Mouse (Mus musculus): ENCODE measurements around the gene Rnf227. TPM values are rescaled to one million over a fixed set of nuclear protein-coding genes. Genes with fewer than 3 reads are reported as not detected.

Rnf227 gene
- polyA plus RNA-seq, 1 experiment from 2014 or later: 6.6 TPM

GRCm38 (mm10) chr11:69357690-69358089, 17.4 kb downstream of the Rnf227 start:
- 88% methylated on average over 12 of the region's 12 CpGs for WGBS
- H3K36me3 ChIP-seq (ENCODE audit: control insufficient read depth, insufficient read depth, low read length): peaks cover 97% of the 10 kb centered on the region

GRCm38 (mm10) chr11:69362021-69362420, 21.8 kb downstream of the Rnf227 start:
- H3K9me3 ChIP-seq (ENCODE audit: control insufficient read depth, low read length): no peaks in the 10 kb centered on the region
- H3K4me2 ChIP-seq (ENCODE audit: low read length): no peak overlapping the region
- H3K4me3 ChIP-seq (ENCODE audit: control insufficient read depth in 1 of 2, insufficient read depth in 1 of 2, low read depth in 1 of 2, low read length in 2 of 2): no peak overlapping the region
- no peak overlapping the region for H3K9ac ChIP-seq (ENCODE audit: low read length)
- peaks cover 69% of the 10 kb centered on the region for H3K36me3 ChIP-seq (ENCODE audit: control insufficient read depth, insufficient read depth, low read length)
- H3K27ac ChIP-seq (replicated peaks in 1 of 2; ENCODE audit: control insufficient read depth in 1 of 2, insufficient read depth in 1 of 2, low read depth in 2 of 2, low read length in 2 of 2): no peak overlapping the region
- H3K27me3 ChIP-seq (ENCODE audit: control insufficient read depth, insufficient read depth, low read length): no peaks in the 10 kb centered on the region
- WGBS: 82% methylated on average over 7 of the region's 7 CpGs
- no peak for ATAC-seq (ENCODE audit: insufficient number of reproducible peaks, insufficient read depth, low FRiP score, low read depth)
- H3K4me1 ChIP-seq (ENCODE audit: control insufficient read depth in 2 of 2, insufficient read depth in 2 of 2, low read length in 2 of 2): peaks cover 20% of the 10 kb centered on the region in 2 experiments

More at GRCm38 (mm10) chr11:69357690-69358089, 17.4 kb downstream of the Rnf227 start:
- no peak for ATAC-seq (ENCODE audit: insufficient number of reproducible peaks, insufficient read depth, low FRiP score, low read depth)
- Histone ChIP-seq H3K4me3 (ENCODE audit: control insufficient read depth in 1 of 2, insufficient read depth in 1 of 2, low read depth in 1 of 2, low read length in 2 of 2) (no peak overlapping the region), H3K9ac (ENCODE audit: low read length) (no peak overlapping the region), H3K27ac (replicated peaks in 1 of 2; ENCODE audit: control insufficient read depth in 1 of 2, insufficient read depth in 1 of 2, low read depth in 2 of 2, low read length in 2 of 2) (no peak overlapping the region), H3K4me1 (ENCODE audit: control insufficient read depth in 2 of 2, insufficient read depth in 2 of 2, low read length in 2 of 2) (no peaks in the 10 kb centered on the region), H3K9me3 (ENCODE audit: control insufficient read depth, low read length) (no peaks in the 10 kb centered on the region), H3K4me2 (ENCODE audit: low read length) (no peak overlapping the region), H3K27me3 (ENCODE audit: control insufficient read depth, insufficient read depth, low read length) (no peaks in the 10 kb centered on the region)

GRCm38 (mm10) chr11:69362479-69362878, 22.2 kb downstream of the Rnf227 start:
- Histone ChIP-seq H3K27me3 (ENCODE audit: control insufficient read depth, insufficient read depth, low read length) (no peaks in the 10 kb centered on the region), H3K36me3 (ENCODE audit: control insufficient read depth, insufficient read depth, low read length) (peaks cover 64% of the 10 kb centered on the region), H3K4me3 (ENCODE audit: control insufficient read depth in 1 of 2, insufficient read depth in 1 of 2, low read depth in 1 of 2, low read length in 2 of 2) (no peak overlapping the region), H3K4me1 (ENCODE audit: control insufficient read depth in 2 of 2, insufficient read depth in 2 of 2, low read length in 2 of 2) (peaks cover 24 to 25% of the 10 kb centered on the region in 2 experiments), H3K4me2 (ENCODE audit: low read length) (no peak overlapping the region), H3K9ac (ENCODE audit: low read length) (no peak overlapping the region), H3K9me3 (ENCODE audit: control insufficient read depth, low read length) (no peaks in the 10 kb centered on the region), H3K27ac (replicated peaks in 1 of 2; ENCODE audit: control insufficient read depth in 1 of 2, insufficient read depth in 1 of 2, low read depth in 2 of 2, low read length in 2 of 2) (no peak overlapping the region)
- 82% methylated on average over 2 of the region's 2 CpGs for WGBS
- no peak for ATAC-seq (ENCODE audit: insufficient number of reproducible peaks, insufficient read depth, low FRiP score, low read depth)

- Histone ChIP-seq H3K4me3 (ENCODE audit: control insufficient read depth in 1 of 2, insufficient read depth in 1 of 2, low read depth in 1 of 2, low read length in 2 of 2) (no peak overlapping the region), H3K9ac (ENCODE audit: low read length) (peak overlapping the region; percentile 34), H3K9me3 (ENCODE audit: control insufficient read depth, low read length) (no peaks in the 10 kb centered on the region), H3K27ac (replicated peaks in 1 of 2; ENCODE audit: control insufficient read depth in 1 of 2, insufficient read depth in 1 of 2, low read depth in 2 of 2, low read length in 2 of 2) (peak overlapping the region in 1 of 2 experiments; percentile 97; a peak in 1 of 4 replicates), H3K4me2 (ENCODE audit: low read length) (peak overlapping the region; percentile 93), H3K27me3 (ENCODE audit: control insufficient read depth, insufficient read depth, low read length) (no peaks in the 10 kb centered on the region), H3K36me3 (ENCODE audit: control insufficient read depth, insufficient read depth, low read length) (peaks cover 45% of the 10 kb centered on the region), H3K4me1 (ENCODE audit: control insufficient read depth in 2 of 2, insufficient read depth in 2 of 2, low read length in 2 of 2) (peaks cover 28 to 32% of the 10 kb centered on the region in 2 experiments)
- ATAC-seq (ENCODE audit: insufficient number of reproducible peaks, insufficient read depth, low FRiP score, low read depth): no peak
- 53% methylated on average over 8 of the region's 8 CpGs for WGBS
Measured at GRCm38 (mm10) chr11:69364376-69364775, 24.1 kb downstream of the Rnf227 start.

GRCm38 (mm10) chr11:69364910-69365309, 24.6 kb downstream of the Rnf227 start:
- peak overlapping the region; percentile 56; the same call in 1 of the 2 replicates for H3K9ac ChIP-seq (ENCODE audit: low read length)
- ATAC-seq (ENCODE audit: insufficient number of reproducible peaks, insufficient read depth, low FRiP score, low read depth): peak; percentile 68

GRCm38 (mm10) chr11:69365722-69366121, 25.5 kb downstream of the Rnf227 start:
- WGBS: 32% methylated on average over 6 of the region's 6 CpGs
- Histone ChIP-seq H3K36me3 (ENCODE audit: control insufficient read depth, insufficient read depth, low read length) (peaks cover 32% of the 10 kb centered on the region), H3K9me3 (ENCODE audit: control insufficient read depth, low read length) (no peaks in the 10 kb centered on the region), H3K4me3 (ENCODE audit: control insufficient read depth in 1 of 2, insufficient read depth in 1 of 2, low read depth in 1 of 2, low read length in 2 of 2) (peak overlapping the region; percentile 7 to 97; a peak in 3 of 4 replicates), H3K4me2 (ENCODE audit: low read length) (peak overlapping the region; percentile 93), H3K27me3 (ENCODE audit: control insufficient read depth, insufficient read depth, low read length) (no peaks in the 10 kb centered on the region), H3K27ac (replicated peaks in 1 of 2; ENCODE audit: control insufficient read depth in 1 of 2, insufficient read depth in 1 of 2, low read depth in 2 of 2, low read length in 2 of 2) (peak overlapping the region; percentile 66 to 97), H3K4me1 (ENCODE audit: control insufficient read depth in 2 of 2, insufficient read depth in 2 of 2, low read length in 2 of 2) (peaks cover 29 to 42% of the 10 kb centered on the region in 2 experiments), H3K9ac (ENCODE audit: low read length) (peak overlapping the region; percentile 56)
- no peak for ATAC-seq (ENCODE audit: insufficient number of reproducible peaks, insufficient read depth, low FRiP score, low read depth)

More at GRCm38 (mm10) chr11:69364910-69365309, 24.6 kb downstream of the Rnf227 start:
- H3K4me3 ChIP-seq (ENCODE audit: control insufficient read depth in 1 of 2, insufficient read depth in 1 of 2, low read depth in 1 of 2, low read length in 2 of 2): no peak overlapping the region
- no peaks in the 10 kb centered on the region for H3K9me3 ChIP-seq (ENCODE audit: control insufficient read depth, low read length)
- H3K4me1 ChIP-seq (ENCODE audit: control insufficient read depth in 2 of 2, insufficient read depth in 2 of 2, low read length in 2 of 2): peaks cover 28 to 37% of the 10 kb centered on the region in 2 experiments
- under 1% methylated on average over 6 of the region's 6 CpGs for WGBS
- H3K36me3 ChIP-seq (ENCODE audit: control insufficient read depth, insufficient read depth, low read length): peaks cover 40% of the 10 kb centered on the region
- H3K4me2 ChIP-seq (ENCODE audit: low read length): peak overlapping the region; percentile 93
- peak overlapping the region in 1 of 2 experiments; percentile 97; a peak in 2 of 4 replicates for H3K27ac ChIP-seq (replicated peaks in 1 of 2; ENCODE audit: control insufficient read depth in 1 of 2, insufficient read depth in 1 of 2, low read depth in 2 of 2, low read length in 2 of 2)
- H3K27me3 ChIP-seq (ENCODE audit: control insufficient read depth, insufficient read depth, low read length): no peaks in the 10 kb centered on the region

GRCm38 (mm10) chr11:69366157-69366854, 26.0 kb downstream of the Rnf227 start:
- peaks cover 26% of the 10 kb centered on the region for H3K36me3 ChIP-seq (ENCODE audit: control insufficient read depth, insufficient read depth, low read length)
- H3K27ac ChIP-seq (replicated peaks in 1 of 2; ENCODE audit: control insufficient read depth in 1 of 2, insufficient read depth in 1 of 2, low read depth in 2 of 2, low read length in 2 of 2): peak overlapping the region; percentile 66 to 97
- H3K4me2 ChIP-seq (ENCODE audit: low read length): peak overlapping the region; percentile 93
- peak overlapping the region; percentile 99 for H3K9ac ChIP-seq (ENCODE audit: low read length)
- no peaks in the 10 kb centered on the region for H3K9me3 ChIP-seq (ENCODE audit: control insufficient read depth, low read length)
- peaks cover 32 to 47% of the 10 kb centered on the region in 2 experiments for H3K4me1 ChIP-seq (ENCODE audit: control insufficient read depth in 2 of 2, insufficient read depth in 2 of 2, low read length in 2 of 2)
- no peaks in the 10 kb centered on the region for H3K27me3 ChIP-seq (ENCODE audit: control insufficient read depth, insufficient read depth, low read length)
- H3K4me3 ChIP-seq (ENCODE audit: control insufficient read depth in 1 of 2, insufficient read depth in 1 of 2, low read depth in 1 of 2, low read length in 2 of 2): peak overlapping the region; percentile 7 to 97
- peak; percentile 66 for ATAC-seq (ENCODE audit: insufficient number of reproducible peaks, insufficient read depth, low FRiP score, low read depth)
- 1% methylated on average over 26 of the region's 26 CpGs for WGBS
